Mouse (Mus musculus) neural tube, embryonic 14.5 days (tissue): ENCODE measurements around the gene Mttp. TPM values are rescaled to one million over a fixed set of nuclear protein-coding genes. Genes with fewer than 3 reads are reported as not detected.

Experiments
- ATAC-seq: fragments of 200-750 bp; cut with Nextera tagmentation; 2 replicates; pipeline ENCODE4 v1.8.0; 2017; ENCODE audit warnings: low read depth, mild to moderate bottlenecking, moderate TSS enrichment, moderate library complexity
- H3K27ac ChIP-seq: fragments of 300-500 bp; sonication (generic); 2 replicates; pipeline ENCODE4 v1.5.1; 2014; ENCODE audit warnings: low read depth, mild to moderate bottlenecking, control low read depth, low read length, moderate library complexity, mixed read lengths
- H3K27me3 ChIP-seq: fragments of 300-500 bp; sonication (generic); 2 replicates; pipeline ENCODE4 v1.6.1; 2014; ENCODE audit warnings: low read length; ENCODE audit not compliant: control insufficient read depth, insufficient read depth
- H3K36me3 ChIP-seq: fragments of 300-500 bp; sonication (generic); 2 replicates; pipeline ENCODE4 v1.6.1; 2014; ENCODE audit warnings: low read length, mixed read lengths; ENCODE audit not compliant: control insufficient read depth, insufficient read depth
- H3K4me1 ChIP-seq: fragments of 300-500 bp; sonication (generic); 2 replicates; pipeline ENCODE4 v1.6.1; 2014; ENCODE audit warnings: low read length; ENCODE audit not compliant: control insufficient read depth, insufficient read depth
- H3K4me2 ChIP-seq: fragments of 300-500 bp; sonication (generic); 2 replicates; pipeline ENCODE4 v1.6.1; 2014; ENCODE audit warnings: mild to moderate bottlenecking, low read depth, low read length, control low read depth
- H3K4me3 ChIP-seq: fragments of 300-500 bp; sonication (generic); 2 replicates; pipeline ENCODE4 v1.5.1; 2014; ENCODE audit warnings: low read depth, low read length, control low read depth, mixed read lengths
- H3K9ac ChIP-seq: fragments of 300-500 bp; sonication (generic); replicated peaks from 2 replicates; pipeline ENCODE4 v1.6.1; 2014; ENCODE audit warnings: low read depth, mild to moderate bottlenecking, control low read depth, low read length, mixed read lengths
- H3K9me3 ChIP-seq: fragments of 300-500 bp; sonication (generic); 2 replicates; pipeline ENCODE4 v1.6.1; 2016; ENCODE audit warnings: low read length; ENCODE audit not compliant: control insufficient read depth
- WGBS: fragments of 180-500 bp; shearing (Covaris S2); extraction: QIAGEN DNeasy Blood & Tissue Kit; methylation state at CpG from one replicate; pipeline ENCODE4 v1.1.7; 2014; 5-methylcytosine and 5-hydroxymethylcytosine counted together
- polyA plus RNA-seq: library from polyadenylated mRNA; unstranded; fragments of >200 nt; fragmentation: Nextera tagmentation; extraction: Ambion mirVana; gene quantifications from 2 replicates; pipeline ENCODE4 v1.2.1, GENCODE M21; 2014

Mttp gene
- polyA plus RNA-seq, 1 experiment from 2014 or later = 9.0 TPM

GRCm38 (mm10) chr3:138162553-138163183 lies 17.9 kb upstream of the Mttp start:
- Histone ChIP-seq H3K9ac (no peak overlapping the region), H3K4me1 (no peaks in the 10 kb centered on the region), H3K4me3 (no peak overlapping the region), H3K4me2 (no peak overlapping the region), H3K27ac (no peak overlapping the region), H3K9me3 (no peaks in the 10 kb centered on the region), H3K36me3 (no peaks in the 10 kb centered on the region), H3K27me3 (no peaks in the 10 kb centered on the region)
- ATAC-seq = peak; percentile 24; the same call in 1 of the 2 replicates
- WGBS = 59% methylated on average over 4 of the region's 4 CpGs

DNA sequence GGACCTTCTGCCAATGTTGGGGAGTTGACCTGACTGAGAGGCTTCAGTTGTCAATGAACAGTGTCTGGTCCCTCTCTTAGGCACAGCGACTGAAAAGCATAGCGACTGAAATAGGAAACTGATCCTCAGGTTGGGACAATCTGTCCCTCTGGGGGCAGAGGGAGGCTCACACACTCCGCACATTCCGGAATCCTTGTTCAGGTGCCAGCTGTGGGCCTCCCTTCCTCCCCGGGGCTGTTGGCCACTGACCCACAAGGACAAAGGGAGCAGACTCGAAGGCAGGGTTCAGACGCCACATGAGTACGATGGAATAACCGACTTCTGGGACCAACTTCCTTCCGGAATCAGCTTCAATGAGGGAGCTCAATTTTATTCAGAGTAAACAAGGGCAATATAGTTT lies 16.9 kb upstream of the Mttp start:
- Histone ChIP-seq H3K9me3 (no peaks in the 10 kb centered on the region), H3K27ac (no peak overlapping the region), H3K27me3 (no peaks in the 10 kb centered on the region), H3K4me1 (no peaks in the 10 kb centered on the region), H3K4me3 (no peak overlapping the region), H3K4me2 (no peak overlapping the region), H3K36me3 (no peaks in the 10 kb centered on the region), H3K9ac (no peak overlapping the region)
- ATAC-seq = no peak
- 91% methylated on average over 10 of the region's 10 CpGs for WGBS

DNA sequence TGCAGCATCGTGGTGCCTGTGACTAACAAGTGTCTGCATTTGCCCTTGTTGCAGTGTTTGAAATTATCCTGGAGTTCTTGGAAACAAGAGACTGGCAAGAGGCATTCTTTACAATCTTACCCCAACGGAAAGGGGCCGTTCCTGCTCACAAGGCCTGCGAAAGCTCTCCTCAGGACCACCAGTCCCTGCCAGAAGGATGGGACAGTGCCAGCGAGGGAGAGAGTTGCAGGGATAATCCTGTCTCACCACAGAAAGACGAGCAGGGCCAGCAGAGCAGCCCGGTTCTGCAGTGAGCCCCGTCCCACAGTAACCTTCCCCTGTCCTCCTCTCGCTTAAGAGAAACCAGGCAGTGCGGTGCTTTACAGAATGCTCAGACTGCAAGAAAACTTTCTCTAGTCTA lies 11.9 kb upstream of the Mttp start:
- Histone ChIP-seq H3K27me3 (no peaks in the 10 kb centered on the region), H3K27ac (no peak overlapping the region), H3K9ac (no peak overlapping the region), H3K4me1 (no peaks in the 10 kb centered on the region), H3K9me3 (no peaks in the 10 kb centered on the region), H3K4me2 (no peak overlapping the region), H3K4me3 (no peak overlapping the region), H3K36me3 (no peaks in the 10 kb centered on the region)
- 65% methylated on average over 10 of the region's 10 CpGs for WGBS
- no peak for ATAC-seq

- H3K9me3 ChIP-seq = no peaks in the 10 kb centered on the region
Measured at GRCm38 (mm10) chr3:138155062-138155461, 10.3 kb upstream of the Mttp start.

GRCm38 (mm10) chr3:138148811-138149210 lies 4.0 kb upstream of the Mttp start:
- Histone ChIP-seq H3K27ac (no peak overlapping the region), H3K4me3 (no peak overlapping the region), H3K4me1 (no peaks in the 10 kb centered on the region), H3K4me2 (no peak overlapping the region), H3K9ac (no peak overlapping the region), H3K36me3 (no peaks in the 10 kb centered on the region), H3K27me3 (no peaks in the 10 kb centered on the region), H3K9me3 (no peaks in the 10 kb centered on the region)
- 94% methylated on average over 2 of the region's 2 CpGs for WGBS
- ATAC-seq = no peak

More at GRCm38 (mm10) chr3:138155062-138155461, 10.3 kb upstream of the Mttp start:
- Histone ChIP-seq H3K27ac (no peak overlapping the region), H3K4me3 (no peak overlapping the region), H3K36me3 (no peaks in the 10 kb centered on the region), H3K4me2 (no peak overlapping the region), H3K9ac (no peak overlapping the region), H3K27me3 (no peaks in the 10 kb centered on the region), H3K4me1 (no peaks in the 10 kb centered on the region)
- WGBS = 94% methylated on average over 4 of the region's 4 CpGs
- ATAC-seq = no peak

- Histone ChIP-seq H3K36me3 (no peaks in the 10 kb centered on the region), H3K4me1 (peaks cover 3% of the 10 kb centered on the region; the same call in 1 of the 2 replicates), H3K4me2 (peak overlapping the region; percentile 66), H3K9me3 (no peaks in the 10 kb centered on the region), H3K27me3 (no peaks in the 10 kb centered on the region), H3K4me3 (peak overlapping the region; percentile 55), H3K27ac (peak overlapping the region; percentile 95), H3K9ac (peak overlapping the region; percentile 74)
- 0% methylated on average over 18 of the region's 18 CpGs for WGBS
- no peak for ATAC-seq
Measured at GRCm38 (mm10) chr3:138144060-138144641, 617 bp downstream of the Mttp start.

GRCm38 (mm10) chr3:138143315-138144059 lies 1.3 kb downstream of the Mttp start, which contains the start of gene Trmt10a:
TSS of gene Trmt10a (plus strand) at chr3:138143448.
- peak within 1 kb of the TSS; percentile 74 for H3K9ac ChIP-seq
- WGBS = under 1% methylated on average over 70 of the region's 70 CpGs
- H3K4me2 ChIP-seq = peak within 1 kb of the TSS; percentile 66
- no peaks in the 10 kb centered on the region for H3K9me3 ChIP-seq
- H3K36me3 ChIP-seq = no peaks in the 10 kb centered on the region
- no peaks in the 10 kb centered on the region for H3K27me3 ChIP-seq
- H3K27ac ChIP-seq = peak within 1 kb of the TSS; percentile 95
- H3K4me3 ChIP-seq = peak within 1 kb of the TSS; percentile 55
- H3K4me1 ChIP-seq = peaks cover 3% of the 10 kb centered on the region; the same call in 1 of the 2 replicates
- ATAC-seq = peak; percentile 98

DNA sequence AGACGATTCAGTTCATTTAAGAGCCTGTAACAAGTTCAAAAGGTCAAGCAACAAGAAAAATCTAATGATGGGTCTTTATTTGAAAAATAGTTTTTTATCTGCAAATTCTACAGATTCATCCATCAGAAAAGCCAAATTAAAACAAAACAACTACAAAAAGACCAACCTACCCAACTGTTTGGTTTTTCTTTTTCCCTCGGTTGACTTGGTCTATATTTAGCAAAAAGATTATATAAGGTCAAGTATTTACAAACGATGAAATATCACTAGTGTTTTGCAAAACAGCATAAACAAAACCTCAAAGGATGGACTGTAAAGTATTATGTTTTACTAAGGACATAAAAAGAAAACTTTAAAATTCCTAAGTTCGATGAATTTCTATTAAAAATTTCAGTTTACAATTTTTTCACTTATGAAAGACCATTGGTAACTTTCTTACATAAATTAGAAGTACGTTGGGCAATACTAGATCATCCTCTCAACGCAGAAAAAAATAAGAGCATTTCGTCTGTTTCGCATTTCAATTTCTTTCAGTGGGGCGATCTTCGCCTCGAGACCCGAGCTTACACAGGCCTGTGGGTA lies 1.9 kb downstream of the Mttp start:
- no peak for ATAC-seq
- no peaks in the 10 kb centered on the region for H3K27me3 ChIP-seq
- H3K4me2 ChIP-seq = peak overlapping the region; percentile 66
- peak overlapping the region; percentile 95 for H3K27ac ChIP-seq
- WGBS = 7% methylated on average over 12 of the region's 12 CpGs
- H3K4me1 ChIP-seq = peaks cover 3% of the 10 kb centered on the region; the same call in 1 of the 2 replicates
- peak overlapping the region; percentile 46 for H3K9ac ChIP-seq
- H3K36me3 ChIP-seq = no peaks in the 10 kb centered on the region
- peak overlapping the region; percentile 55 for H3K4me3 ChIP-seq
- no peaks in the 10 kb centered on the region for H3K9me3 ChIP-seq
